Mouse (Mus musculus): ENCODE results near the gene H2-Ab1.

- TF ChIP-seq CTCF (IDR thresholded peaks at IDR 0.05; ENCODE audit: control insufficient read depth, insufficient read depth, low read length): no peak
- TF ChIP-seq POLR2A (IDR thresholded peaks at IDR 0.05; ENCODE audit: borderline replicate concordance, control insufficient read depth, low read depth, low read length): peak; percentile 39; the same call in 1 of the 2 replicates
Observed at GRCm38 (mm10) chr17:34239601-34240041, 17.9 kb upstream of the H2-Ab1 start.

Data from bone marrow, adult 2 months (tissue).